Mouse (Mus musculus): ENCODE measurements around the gene Ebna1bp2.

The Ebna1bp2 gene

DNA sequence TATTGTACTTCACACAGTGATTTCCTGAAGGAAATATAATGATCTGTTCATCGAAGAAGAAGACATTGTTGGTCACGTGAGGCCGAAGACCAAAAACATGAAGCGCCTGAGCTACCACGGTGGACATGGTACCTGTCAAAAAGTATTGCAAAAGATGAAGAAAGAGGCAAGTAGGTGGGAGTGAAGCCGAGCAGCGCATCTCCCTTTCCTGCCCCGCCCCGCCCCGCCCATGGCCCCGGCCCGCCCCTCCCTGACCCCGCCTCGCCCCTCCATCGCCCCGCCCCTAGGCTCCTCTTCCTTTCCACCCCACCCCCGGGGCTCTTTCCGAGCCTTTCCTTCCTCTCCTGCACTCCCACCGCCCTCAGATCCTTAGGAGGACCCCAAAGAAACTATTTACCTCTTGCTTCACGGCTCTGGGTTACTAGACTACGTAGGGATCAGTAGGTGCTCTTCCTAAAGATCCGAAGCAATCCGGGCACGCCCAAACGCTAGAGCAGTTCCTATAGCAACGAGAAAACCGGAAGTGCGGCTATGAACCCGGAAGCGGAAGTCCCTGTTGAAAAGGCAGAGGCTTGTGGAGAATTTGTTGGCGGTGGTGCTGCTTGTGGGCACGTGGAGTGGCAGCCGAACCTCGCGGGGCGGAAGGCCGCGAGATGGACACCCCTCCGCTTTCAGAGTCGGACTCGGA is at the start of gene Ebna1bp2, which contains the start of gene Cfap57:
Gene Ebna1bp2, plus strand, starts transcription at position 521 of the 688 bp plus-strand sequence.
Gene Cfap57, minus strand, starts transcription at position 499 of the 688 bp plus-strand sequence.
- DNase-seq, result peak; percentile 94

DNA sequence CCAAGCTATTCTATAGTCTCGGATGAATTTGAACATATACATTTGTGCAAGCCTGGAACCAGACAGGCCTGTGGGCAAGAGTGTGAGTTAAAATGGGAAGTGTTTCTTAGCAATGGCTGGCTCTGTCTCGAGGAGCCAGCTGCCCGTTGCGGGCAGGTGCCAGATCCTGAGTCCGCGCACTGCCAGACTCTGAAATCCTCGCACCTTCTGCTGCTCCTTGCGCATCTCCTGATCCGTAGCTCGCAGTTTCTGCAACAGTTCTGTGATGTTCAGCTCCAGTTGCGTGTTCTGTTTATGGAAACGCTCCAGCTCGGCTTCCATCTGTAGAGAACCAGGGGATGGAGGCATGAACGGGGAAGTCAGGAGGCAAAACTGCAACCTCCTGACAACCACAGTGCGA is 49.2 kb upstream of the Ebna1bp2 start:
- DNase-seq, result peak; percentile 85

DNA sequence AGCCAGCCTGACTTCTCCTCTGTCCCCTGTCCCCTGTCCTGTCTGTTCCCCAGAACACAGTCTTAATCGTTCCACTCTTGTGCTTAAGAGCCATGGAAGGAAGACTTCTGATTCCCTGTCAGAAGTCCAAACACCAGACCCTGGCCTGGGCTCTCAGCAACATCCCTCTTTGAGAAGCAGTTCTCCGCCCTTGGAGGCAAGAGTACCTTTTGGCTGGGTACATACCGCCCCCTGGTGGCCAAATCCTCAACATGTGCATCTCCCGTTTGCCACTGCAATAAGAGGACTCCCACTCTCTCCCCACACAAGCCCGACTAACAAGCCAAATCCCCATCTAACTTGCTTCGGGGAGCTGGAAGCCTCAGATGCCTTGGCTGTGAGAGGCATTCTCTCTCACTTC is 44.5 kb upstream of the Ebna1bp2 start:
- DNase-seq, result peak; percentile 83

DNA sequence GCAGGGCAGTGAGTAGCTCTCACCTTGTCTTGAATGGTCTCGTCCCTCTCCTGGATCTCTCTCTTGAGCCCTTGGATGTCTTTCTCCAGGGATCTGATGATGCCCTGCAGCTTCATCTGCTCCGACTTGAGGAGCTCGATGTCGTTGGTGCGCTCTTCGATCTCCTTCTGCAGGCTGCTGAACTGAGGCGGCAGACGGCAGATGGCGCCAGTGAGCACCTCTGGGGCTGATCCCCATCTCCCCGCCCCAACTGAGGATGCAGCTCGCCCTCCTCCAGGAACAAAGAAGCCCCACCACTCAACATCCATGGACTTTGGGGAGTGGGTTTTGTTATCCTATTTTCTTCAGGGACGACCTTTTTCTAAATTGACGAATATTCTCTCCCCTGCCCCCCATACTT is 41.3 kb upstream of the Ebna1bp2 start:
- no peak for DNase-seq

DNA sequence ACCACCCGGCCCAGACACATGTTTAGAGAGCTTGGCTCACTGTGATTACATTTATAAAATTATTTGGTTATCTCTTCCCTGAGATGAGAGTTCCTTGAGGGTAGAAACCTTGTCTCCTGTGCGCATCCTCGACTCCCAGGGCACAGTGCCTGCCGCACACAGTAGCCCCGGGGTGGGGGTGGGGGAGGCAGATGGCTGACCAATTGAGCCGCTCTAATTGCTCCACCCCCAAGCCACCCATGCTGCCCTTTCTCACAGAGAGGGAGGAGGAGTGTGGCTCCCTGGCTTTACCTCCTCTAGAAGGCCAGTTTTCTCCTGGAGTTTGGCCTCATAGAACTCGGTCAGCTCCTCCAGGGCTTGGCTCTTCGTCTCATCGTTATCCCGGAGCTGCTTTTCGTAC is 39.1 kb upstream of the Ebna1bp2 start:
- no peak for DNase-seq

DNA sequence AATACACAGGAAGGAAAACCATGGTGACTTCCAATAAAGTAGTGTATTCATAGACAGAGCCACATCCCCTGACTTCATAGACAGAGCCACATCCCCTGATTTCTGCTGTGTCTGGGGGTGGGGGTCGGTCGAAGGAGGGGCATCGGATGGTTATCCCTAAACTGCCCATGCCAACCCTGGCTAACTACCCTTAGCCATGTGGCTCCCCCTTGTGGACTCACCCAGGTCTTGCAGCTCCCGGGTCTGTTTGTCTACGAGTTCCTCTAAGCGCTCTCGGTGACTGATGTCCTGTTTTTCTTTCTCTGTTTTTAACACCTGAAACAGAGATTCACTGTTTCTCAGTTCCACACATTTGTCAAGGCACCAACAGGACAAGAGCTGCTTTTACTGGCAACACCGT is 38.0 kb upstream of the Ebna1bp2 start:
- no peak for DNase-seq

DNA sequence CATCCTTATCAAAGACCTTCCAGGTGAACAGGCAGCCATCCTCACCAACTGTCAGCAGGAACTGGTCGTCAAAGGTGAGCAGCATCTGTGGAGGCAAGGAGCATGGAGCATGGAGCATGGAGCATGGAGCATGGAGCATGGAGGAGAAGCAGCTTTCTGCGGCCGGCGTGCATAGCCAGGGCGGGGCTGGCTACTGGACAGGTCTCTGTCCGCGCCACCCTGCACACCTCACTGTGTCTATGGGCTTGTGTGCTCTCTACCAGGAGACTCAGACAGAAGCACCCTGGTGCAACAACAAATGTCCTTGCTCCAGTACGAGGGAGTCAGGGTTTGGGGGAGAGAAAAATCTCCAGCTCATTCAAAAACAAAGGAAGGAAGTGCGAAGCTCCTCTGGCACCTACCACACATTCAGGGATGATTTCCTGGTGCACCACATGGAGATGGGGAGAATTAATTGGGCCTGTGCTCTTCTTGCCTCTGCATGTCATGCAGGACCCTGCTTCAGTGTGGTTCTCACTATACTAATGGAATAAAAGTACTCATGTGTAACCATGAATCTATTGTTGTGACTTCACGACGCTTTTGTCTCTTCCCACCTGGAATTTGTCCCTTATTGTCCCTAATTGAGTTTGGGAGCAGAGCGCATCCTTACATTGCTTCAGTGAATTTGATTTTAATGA is 31.4 kb upstream of the Ebna1bp2 start:
- DNase-seq, result no peak

DNA sequence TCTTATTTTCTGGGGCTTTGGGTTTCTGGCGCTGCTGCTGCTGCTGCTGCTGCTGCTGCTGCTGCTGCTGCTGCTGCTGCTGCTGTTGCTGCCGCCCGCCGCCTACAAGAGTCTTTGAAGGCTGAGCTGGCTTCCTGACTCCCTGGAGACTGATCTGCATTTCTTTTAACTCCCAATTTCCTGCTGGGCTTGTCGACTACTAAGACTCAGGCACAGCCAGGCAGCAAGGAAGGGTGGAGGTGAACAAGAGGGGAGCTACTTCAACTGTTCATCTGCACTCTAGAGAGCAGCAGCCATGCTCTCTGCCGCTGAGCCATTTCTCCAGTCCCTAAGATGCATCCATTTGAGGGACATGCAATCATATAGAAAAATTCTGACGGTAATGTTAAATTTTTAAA is 30.9 kb upstream of the Ebna1bp2 start:
- DNase-seq, result no peak

DNA sequence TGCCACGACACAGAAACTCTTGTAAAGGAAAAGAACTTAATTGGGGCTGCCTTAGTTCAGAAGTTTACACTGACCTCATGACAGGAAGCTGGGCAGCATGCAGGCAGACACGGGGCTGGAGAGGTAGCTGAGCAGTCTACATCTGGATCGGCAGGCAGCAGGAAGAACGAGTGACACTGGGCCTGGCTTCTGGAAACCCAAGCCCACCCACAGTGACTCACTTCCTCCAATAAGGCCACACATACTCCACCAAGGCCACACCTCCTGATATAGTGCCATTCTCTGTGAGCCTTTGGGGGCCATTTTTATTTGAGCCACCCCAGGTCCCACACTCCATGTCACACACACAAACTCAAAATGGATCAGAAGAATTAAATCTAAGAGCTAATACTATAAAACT is 16.5 kb upstream of the Ebna1bp2 start:
- no peak for DNase-seq

DNA sequence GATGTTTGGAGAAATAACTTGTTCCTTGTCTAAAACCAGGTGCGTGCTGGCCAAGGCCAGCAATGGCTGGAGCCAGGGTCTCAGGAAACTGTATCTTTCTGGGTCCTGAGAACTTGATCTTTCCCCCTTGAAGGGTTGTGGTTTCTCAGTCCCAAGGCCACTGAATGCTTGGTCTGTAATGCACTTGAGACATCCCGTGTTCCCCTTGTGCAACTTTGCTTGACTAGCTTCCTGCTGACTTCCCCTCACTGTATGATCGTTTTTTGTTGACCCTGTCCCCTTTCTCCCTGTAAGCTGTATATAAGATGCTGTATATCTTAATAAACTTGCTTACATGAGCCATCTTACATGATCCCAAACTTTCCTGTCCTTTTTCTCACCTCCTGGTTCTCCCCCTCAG is 10.8 kb upstream of the Ebna1bp2 start:
- DNase-seq, result no peak

DNA sequence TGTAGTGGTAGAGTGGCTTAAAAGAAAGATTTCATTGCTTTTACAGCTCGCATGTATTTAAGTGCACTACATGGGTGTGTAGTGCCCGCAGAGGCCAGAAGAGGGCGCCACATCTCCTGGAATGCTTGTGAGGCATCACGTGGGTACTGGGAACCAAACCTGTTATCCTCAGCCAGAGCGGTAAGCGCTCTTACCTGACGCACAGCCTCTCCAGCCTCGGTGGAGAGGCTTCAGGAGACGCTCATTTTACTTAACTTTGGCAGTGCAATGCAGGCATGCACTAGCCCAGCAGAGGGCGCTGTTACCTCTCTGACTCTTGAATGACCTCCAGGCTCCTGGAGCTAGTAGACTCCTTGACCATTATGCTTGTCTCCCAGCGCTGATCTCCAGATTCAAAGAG is 8.0 kb upstream of the Ebna1bp2 start:
- no peak for DNase-seq

DNA sequence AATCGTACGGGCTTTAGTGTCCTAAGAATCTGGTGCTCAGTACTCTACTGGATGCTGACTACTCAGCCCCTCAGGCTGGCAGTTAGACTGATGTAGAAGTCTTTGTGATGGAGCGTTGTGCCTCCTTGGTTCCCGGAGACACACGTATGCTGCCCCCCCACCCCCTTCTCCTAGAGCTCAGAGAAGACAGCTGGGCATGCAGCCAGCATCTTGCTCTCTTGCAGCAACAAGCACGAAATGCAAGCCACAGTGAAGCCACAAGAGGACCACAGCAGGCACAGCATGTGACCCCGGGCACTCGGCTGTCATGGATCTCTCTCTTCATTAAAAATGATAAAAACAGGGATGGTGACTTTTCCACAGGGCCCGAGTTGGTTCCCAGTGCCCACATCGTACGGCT is 5.2 kb upstream of the Ebna1bp2 start:
- no peak for DNase-seq

DNA sequence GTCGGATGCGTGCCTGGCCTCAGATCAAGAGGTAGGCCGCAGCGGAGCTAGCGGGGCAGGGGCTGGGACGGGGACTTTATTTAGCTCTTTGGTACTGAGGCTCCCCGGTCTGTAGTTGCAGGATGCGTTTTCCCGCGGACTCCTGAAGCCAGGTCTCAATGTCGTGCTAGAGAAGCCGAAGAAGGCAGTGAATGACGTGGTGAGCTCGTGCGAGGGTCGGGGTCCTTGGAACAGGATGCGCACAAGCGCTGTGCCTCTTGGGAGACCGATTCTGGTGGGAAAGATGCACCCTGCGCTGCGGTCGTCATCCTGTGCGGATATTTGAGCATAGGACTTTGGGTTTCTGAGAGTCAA is 345 bp downstream of the Ebna1bp2 start:
- no peak for DNase-seq

DNA sequence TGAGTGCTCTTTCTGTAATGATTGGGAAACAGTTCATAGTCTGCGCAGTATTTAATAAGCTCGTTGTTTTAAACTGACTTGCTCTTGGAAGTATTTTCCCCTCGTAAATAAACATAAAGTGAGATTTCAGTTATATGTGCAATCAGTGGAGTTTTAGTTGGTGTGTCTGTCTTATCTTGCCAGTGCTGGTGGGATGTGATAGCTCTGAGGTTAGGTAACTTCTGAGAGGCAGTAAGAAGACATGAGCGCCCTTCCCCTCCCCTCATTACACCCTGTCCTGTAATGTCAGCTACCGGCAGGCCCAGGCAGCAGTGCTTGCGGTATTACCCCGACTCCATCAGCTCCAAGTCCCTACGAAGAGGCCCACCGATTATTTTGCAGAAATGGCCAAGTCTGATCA is 1.2 kb downstream of the Ebna1bp2 start:
- DNase-seq, result no peak

DNA sequence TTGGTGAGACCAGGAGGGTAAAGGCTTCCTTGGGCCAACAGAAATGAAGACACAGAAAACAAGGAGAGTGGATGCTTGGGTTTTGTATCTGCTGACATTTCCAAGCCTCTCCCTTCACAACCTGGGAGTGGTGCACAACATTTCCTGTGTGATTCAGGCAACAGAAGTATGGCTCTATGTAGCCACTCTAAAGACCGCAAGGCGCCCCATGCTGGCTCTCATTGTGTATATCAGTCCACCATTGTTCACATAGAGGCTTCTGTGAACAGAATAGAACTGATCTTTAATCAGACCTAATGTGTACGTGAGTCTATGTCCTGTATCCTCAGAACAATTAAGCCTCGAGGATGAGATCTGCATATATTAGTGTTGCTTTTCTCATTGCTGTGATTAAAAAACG is 9.7 kb downstream of the Ebna1bp2 start:
- no peak for DNase-seq

DNA sequence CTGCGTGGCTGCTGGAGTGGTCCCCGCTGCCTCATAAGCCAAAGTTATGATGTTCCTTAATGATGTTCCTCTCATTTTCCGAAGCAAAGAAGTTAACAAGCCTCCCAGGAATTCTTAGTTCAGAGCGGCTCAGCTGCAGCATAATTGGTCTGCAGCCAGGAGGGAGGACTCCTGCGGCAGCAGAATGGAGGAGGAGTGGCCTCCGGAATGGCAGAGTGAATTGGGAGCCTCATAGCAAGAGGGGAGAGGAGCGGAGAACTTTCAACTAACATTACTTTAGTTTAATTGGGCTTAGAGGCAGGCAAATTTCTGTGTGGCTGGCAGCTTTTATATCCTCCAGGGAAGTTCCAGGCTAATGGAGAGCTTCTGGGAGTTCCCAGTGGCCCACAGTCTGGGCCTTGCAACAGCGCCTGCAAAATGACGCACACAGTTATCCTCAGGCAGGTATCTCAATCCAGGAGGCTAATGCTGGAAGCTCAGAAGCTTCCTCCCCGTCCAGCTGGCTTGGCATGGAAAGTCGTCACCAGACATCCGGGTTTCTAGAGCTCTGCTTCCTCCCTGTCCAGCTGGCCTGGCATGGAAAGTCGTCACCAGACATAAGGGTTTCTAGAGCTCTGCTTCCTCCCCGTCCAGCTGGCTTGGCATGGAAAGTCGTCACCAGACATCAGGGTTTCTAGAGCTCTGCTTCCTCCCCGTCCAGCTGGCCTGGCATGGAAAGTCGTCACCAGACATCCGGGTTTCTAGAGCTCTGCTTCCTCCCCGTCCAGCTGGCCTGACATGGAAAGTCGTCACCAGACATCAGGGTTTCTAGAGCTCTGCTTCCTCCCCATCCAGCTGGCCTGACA is 22.0 kb downstream of the Ebna1bp2 start:
- DNase-seq, result no peak

DNA sequence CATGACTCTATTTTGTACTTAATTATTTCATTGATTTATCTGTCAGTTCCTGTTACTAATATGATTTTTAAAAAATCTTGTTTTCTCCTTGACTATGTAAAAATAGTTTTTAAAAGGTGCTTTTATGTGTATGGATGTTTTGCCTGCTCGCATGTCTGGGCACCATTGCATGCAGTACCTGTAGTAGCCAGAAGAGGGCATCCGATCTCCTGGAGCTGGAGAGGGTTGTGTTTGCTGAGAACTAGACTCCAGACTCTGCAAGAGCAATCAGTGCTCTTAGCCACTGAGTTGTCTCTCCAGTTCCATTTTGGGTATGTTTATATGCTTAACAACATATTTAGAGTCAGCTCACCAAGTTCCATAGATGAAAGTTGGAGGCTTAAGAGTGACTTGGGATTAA is 24.6 kb downstream of the Ebna1bp2 start:
- DNase-seq, result peak; percentile 56

DNA sequence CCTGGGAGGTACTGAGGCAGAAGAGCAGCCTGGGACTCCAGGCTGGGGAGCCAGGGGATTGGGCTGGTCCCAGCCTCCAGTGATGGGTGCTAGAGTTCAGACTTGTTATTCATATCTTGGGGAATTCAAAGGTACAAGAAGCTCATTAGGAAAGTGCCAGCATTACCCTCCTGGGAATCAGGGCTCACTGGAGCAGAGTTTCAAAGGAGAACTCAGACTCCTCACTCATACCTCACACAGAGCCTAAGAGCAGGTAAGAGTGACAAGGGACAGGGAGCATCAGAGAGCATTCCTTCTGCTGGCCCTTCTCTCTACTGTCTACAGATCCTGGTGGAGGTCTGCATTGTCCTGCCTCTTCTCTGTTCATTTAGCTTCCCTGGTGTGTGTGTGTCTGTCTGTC is 38.1 kb downstream of the Ebna1bp2 start, which contains the start of gene Olfr62:
Gene Olfr62, plus strand, starts transcription at position 301 of the 400 bp plus-strand sequence.
- no peak for DNase-seq

Data from right cerebral cortex, adult 18-20 months (tissue).